Mouse (Mus musculus) T-helper 17 cell (primary cell): ENCODE data around the gene Lig3.

Experiments
- in situ Hi-C, 2 experiments: fragments of 300-600 bp; cut with MboI, MseI; formaldehyde crosslinking; loops; 1 replicate in 1 of 2; 2 replicates in 1 of 2; pipeline ENCODE4 v1.15.1; 2025; ENCODE audit warnings: high pct_unique_total_duplicates in 2 of 2

The Lig3 gene

DNA sequence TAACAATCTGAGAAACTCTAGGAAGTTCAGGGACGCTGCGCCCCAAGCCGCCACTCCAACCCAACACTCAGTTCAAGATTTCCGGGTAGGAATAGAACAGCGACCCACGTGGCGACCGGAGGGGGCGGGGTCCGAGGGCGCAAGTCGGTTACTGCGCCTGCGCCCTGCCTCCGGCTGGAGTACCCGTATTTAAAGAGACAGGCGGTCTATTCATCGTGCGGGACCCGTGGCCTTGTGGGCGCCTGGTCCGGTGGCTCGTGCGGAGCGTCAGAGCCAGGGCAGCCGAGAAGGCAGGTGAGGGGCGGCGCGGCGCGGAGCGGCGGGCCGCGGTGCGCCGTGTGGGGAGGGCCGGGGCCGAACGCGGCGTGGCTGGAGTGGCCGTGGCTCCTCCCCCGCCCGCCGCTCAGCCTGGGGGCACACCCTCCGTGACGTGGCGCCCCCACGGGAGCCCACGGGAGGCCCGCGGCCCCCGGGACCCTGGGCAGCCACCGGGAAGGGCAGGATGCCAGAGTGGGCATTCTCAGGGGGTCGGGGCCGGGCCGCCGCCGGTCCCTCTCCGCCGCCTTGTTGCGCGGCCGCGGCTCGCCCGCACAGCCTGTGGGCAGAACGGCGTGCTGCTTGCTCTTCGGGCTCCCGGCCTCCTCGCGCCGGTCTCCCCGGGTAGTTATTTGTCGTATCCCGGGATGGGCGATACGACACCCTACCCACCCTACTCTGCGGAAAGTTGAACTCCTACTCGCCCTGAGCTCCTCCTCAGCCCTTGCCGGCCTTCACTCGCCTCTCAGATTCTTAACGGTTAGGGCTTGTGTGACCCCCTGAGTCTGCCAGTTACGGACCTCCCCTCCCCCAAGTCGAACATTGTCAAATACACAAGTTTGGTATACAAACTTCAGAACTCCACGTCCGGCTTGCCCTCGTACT is at the start of gene Lig3:
Gene Lig3, plus strand, starts transcription at position 126 of the 921 bp plus-strand sequence.
- in situ Hi-C loops: no loop called here

DNA sequence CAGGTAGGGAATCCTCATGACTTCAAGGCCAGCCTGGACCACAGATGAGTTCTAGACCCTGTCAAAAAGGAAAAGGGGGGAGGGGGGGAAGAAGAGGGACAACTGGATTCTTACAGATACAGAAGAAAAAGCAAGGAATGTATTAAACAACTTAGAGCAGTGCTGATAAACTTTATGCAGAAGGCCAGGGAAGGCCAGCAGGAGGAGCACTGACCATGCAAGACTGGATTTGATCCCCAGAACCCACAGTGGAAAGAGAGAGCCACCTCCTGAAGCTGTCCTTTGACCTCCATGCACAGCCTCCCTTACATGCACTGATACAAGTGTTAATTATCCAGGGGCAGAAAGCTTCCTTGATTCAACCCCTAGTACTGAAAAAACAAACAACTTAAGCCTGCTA is 46.7 kb upstream of the Lig3 start:
- in situ Hi-C loops: no loop called here

DNA sequence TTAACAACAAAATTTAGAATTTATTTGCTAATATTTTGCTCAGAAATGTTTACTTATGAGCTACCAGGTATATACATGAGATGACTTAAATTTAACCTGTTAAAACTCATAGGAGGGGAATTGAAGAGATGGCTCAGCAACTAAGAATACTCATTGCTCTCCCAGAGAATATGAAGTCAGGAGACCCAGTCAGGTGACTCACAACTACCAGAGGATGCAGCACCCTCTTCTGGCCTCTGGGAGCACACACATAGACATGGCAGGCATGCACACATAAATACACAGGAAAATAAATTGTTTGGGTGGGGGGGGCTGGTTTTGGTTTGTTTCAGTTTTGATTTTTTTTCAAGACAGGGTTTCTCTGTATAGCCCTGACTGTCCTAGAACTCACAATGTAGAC is 41.9 kb upstream of the Lig3 start:
- in situ Hi-C loops: no loop called here

DNA sequence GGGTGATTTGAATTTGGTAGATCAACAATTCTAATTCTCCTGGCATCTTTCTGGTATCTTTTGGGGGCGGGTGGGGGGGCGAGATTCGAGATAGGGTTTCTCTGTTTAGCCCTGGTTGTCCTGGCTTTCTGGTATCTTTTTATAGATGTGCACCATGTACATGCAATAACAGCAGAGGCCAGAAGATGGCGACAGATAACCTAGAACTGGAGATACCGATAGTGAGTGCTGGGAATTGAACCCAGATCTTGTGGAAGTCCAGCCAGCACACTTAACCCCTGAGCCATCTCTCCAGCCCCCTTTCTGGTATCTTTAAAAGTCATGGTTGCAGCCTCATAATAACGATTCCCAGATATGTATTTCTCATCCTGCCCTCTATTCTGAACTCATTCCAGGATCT is 34.8 kb upstream of the Lig3 start:
- in situ Hi-C loops: loop anchor here (5.0 to 10.0 kb wide), 3 partner anchors 71 to 141 kb away; no protein-coding TSS in a partner anchor

DNA sequence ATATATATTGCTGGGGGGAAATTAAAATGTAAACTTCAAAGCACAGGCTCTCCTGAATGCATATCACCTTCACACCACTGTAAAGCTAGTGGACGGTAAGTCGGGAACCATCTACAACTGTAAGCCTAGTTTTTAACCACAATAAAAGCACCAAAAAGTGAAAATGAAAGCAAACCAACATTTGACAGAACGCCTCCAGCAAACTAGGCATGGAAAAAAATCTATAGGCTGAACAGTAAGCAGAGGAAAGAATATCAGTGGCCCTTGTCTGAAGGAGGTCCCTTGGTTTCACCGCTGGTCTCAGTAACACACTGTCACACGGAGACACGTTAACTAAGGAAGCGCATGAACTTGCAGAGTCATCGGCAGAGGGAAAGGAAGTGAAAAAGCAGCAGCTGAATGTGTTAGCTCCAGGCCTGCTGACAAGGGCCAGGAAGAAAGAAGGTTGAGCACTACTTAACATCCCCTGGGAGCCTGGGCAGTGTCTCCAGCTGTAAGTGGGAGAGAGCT is 34.0 kb upstream of the Lig3 start:
- in situ Hi-C loops: loop anchor here (5.0 to 10.0 kb wide), 3 partner anchors 70 to 140 kb away; no protein-coding TSS in a partner anchor

DNA sequence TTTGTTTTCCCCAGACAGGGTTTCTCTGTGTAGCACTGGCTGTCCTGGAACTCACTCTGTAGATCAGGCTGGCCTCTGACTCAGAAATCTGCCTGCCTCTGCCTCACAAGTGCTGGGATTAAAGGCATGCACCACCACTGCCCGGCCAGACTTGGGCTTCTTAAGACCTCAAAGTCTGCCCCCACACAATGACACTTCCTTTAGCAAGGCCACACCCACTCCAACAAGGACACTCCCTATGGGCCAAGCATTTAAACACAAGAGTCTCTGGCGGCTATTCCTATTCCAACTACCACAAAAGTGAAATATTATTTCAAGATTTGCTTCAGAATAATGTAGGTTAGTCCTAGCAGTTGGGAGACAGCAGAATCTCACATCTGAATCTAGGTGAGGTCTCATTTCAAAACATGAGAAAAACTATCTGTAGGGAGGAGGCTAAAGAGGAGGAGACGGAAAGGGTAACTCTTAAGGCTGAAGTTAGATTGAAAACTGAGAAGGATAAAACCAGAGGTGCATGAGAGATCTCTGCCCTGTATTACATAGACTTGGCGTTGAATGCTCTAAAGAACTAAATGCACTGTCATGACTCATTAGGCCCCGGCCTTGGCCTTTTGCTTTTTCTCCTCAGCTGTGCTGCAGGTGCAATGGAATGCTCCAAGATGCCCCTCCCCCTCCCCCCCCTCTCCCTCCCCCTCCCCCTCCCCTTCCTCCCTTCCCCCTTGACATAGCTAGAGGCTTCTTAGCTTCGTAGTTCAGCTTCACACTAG is 28.4 kb upstream of the Lig3 start:
- in situ Hi-C loops: no loop called here

DNA sequence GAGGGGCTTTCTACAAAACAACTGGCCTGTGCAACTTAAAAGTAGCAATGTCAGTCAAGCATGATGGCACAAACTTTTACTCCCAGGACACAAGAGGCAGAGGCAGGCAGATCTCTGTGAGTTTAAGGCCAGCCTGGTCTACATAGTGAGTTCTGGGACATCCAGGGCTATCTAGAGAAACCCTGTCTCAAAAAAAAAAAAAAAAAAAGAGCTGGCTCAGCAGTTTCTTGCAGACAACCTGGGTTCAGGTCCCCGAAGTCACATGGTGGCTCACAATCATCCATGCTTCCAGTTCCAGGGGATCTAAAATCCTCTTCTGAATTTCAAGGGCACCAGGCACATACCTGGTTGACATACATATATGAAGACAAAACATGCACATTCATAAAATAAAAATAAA is 25.0 kb upstream of the Lig3 start:
- in situ Hi-C loops: no loop called here

DNA sequence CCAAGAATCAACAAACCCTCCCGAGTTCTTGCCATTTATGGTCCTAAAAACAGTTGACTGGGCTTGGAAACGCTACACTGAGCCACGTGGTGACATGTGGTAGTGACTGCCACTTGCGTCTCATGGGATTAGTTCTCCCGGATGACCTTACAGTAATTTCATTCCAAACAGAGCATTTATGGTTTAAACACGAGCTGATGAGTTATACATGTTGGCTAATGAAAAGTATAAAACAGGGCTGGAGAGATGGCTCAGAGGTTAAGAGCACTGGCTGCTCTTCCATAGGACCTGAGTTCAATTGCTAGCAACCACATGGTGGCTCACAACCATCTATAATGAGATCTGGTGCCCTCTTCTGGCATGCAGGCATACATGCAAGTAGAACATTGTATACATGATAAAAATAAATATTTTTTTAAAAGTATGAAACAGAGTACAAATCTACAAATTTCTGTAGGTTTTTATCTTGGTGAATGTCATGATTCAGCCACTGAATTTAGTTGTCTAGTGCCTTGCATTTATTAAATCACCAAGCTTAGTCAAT is 18.6 kb upstream of the Lig3 start:
- in situ Hi-C loops: loop anchor here in 1 of 2 experiments (10.0 kb wide), 1 partner anchor 462 kb away; no protein-coding TSS in a partner anchor

DNA sequence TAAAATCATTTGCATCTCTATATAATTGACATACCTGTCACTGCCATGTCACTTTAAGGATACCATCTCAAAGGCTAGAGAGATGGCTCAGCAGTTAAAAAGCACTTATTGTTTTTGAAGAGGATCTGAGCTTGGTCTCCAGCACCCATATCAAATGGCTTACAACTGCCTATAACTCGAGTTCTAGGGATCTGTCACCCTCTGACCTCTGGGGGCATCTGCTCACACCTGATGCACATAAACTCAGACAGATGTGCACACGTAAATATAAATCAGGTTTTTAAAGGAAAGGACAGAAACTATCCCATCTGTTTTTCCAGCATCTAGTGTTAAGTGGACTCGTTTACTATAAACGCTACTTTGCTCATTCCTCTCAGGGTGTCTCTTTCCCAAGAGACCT is 17.6 kb upstream of the Lig3 start:
- in situ Hi-C loops: loop anchor here in 1 of 2 experiments (10.0 kb wide), 1 partner anchor 462 kb away; no protein-coding TSS in a partner anchor

DNA sequence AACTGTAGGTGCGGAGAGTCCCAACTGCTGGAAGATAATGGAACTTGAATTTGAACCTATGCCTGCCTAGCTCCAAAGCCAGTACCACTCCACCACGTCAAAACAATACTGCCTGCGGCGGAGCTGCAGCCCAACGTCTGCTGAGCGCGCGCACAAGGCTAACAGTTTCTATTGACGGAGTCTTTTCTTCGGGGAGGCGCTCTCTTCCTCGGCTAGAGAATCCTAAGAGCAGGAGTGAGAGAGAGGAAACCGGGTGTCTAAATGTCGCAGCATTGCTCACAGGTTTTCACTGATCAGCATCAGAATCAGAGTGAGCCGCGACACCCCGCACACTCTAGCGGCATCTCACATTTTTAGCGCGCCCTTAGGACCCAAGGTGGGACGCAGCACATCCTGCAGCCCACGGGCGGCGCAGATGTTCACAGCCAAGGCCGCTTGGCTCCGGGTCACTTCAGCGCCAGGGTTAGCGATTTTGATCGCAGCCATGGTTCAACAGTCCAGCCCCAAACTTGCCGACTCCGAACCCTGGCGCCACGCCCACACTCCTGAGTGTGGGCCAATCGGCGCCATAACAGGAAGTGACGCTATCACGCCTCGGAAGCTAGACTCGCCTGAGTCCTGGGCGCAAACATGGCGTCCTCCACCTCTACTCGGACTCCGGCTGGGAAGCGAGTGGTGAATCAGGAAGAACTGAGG is 17.0 kb upstream of the Lig3 start, which contains the start of the genes Cct6b and Zfp830:
Gene Cct6b, minus strand, starts transcription at position 580 of the 696 bp plus-strand sequence.
Gene Zfp830, plus strand, starts transcription at position 604 of the 696 bp plus-strand sequence.
- in situ Hi-C loops: loop anchor here in 1 of 2 experiments (10.0 kb wide), 1 partner anchor 461 kb away; no protein-coding TSS in a partner anchor

DNA sequence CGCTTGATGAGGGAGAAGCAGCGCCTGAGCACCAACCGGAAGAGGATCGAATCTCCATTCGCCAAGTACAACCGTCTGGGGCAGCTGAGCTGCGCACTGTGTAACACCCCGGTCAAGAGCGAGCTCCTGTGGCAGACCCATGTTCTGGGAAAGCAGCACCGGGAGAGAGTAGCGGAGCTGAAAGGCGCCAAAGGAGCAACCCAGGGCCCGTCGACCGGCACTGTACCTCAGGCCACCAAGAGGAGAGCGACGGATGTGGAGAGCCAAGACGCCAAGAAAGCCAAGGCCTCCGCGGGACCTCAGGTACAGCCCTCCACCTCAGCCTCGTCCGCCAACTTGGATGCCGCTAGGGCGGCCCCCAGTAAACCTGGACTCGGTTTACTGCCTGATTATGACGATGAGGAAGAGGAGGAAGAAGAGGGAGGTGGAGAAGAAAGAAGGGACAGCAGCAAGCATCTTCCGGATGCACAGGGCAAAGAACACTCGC is 16.4 kb upstream of the Lig3 start:
- in situ Hi-C loops: loop anchor here in 1 of 2 experiments (10.0 kb wide), 1 partner anchor 460 kb away; no protein-coding TSS in a partner anchor

DNA sequence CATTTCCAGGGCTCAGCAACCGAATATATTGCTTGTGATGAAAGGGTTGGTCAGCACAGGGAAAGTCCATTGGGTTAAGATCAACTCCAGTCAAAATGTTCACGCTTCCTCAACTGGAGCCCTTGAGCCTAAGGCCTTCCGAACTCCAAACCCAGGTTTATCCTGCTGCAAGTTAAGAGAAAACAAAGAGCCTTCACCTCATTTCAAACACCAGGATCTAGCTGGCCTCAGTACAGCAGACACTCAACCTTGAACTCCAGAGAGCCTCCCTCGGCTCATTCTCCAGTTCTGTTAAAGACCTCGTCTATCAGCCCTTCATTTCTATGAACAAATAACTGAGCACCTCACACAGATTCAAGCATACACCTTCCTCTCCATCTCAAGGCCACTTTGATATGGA is 774 bp upstream of the Lig3 start:
- in situ Hi-C loops: no loop called here

DNA sequence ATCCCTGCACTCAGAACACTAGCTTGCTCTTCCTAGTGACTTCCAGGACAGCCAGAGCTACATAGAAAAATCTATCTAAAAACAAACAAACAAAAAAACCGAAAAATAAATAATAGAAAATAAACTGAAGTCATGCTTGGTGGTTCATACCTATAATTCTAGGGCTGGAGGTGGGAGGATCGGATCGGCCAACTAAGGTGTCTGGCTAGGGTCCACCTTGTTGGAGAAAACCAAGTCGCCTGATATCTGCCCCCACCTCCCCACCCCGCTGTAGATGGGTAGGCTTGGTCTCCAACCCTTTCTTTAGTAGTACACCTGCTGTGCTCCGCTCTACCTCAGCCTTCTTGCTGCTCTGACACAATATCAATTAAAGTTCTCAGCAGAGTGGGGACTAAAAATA is 1.3 kb downstream of the Lig3 start:
- in situ Hi-C loops: no loop called here

DNA sequence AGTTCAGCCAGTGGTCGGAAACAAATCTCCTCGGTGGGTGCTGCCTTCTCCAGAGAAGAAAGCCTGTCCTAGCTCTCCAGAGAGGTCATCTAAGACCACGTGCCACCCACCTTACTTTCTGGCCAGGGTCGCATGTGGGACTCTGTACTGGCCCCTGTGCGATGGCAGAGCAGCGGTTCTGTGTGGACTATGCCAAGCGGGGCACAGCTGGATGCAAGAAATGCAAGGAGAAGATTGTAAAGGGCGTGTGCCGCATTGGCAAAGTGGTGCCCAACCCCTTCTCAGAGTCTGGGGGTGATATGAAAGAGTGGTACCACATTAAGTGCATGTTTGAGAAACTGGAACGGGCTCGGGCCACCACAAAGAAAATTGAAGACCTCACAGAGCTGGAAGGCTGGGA is 2.5 kb downstream of the Lig3 start:
- in situ Hi-C loops: no loop called here

DNA sequence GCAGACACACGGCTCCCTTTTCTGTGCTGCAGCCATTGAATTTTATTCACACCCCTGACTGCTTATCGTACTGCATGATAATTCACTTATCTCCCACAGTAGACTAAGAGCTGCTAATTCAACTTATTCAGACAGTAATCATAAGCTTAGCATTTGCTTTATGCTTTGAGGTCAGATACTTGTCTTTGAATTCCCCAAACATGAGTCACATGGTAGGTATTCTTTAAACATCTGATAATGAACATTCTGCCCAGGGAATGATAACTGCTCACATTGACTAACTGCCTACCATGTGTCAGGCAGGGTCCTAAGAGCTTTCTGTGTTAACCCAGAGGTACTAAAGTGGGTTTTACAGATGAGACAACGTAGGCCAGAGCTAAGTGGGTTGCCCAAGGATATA is 25.7 kb downstream of the Lig3 start:
- in situ Hi-C loops: no loop called here

DNA sequence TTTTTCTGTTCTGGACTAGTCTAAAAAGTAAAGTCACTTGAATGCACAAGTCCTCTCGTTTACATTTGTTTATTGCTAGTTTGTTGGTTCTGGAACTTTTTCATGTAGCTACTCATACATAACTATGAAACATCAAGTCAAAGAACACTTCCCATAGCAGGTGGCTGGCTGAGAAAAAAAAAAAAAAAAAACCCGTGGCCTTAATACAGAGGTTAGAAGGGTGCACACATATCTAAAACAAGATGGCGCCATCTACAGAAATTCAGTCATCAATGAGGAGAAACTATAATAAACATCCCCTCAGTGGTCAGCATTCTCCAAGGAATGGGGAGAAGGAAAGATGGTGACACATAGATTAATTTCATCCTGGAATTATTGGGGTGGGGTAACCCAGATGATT is 26.5 kb downstream of the Lig3 start:
- in situ Hi-C loops: no loop called here

DNA sequence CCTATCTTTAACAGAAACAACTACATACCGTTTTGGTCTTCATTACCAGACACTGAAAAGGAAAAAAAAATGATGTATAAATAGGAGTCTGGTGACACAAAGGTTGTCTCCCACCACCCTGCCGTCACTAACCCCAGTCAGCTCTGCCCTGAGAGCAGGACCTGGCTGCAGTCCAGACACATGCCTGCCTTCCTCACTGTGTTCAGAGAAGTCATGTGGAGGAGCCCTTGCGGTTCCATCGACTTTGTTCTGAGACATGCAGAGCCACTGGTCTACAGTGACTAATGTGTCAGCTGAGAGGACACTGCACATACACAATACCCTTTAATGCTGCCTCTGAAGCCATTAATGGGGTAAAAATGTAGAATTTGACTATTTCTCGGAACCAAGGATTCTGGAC is 27.6 kb downstream of the Lig3 start:
- in situ Hi-C loops: no loop called here

DNA sequence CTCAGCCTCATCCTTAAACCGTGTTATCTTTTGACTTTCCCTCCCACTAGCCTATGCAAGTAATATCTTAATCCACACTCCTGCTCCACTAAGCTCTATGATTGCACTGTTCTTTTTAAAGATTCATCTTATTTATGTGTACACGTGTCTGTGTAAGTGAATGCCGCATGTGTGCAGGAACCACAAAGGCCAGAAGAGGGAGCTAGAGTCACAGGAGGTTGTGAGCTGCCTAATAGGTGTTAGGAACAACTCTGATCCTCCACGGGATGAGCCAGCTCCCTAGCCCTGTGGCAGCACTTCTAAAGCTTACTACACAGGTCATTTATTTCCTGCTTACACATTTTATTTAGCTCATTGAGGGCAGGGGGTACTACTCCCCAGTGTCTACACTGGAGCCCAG is 38.4 kb downstream of the Lig3 start:
- in situ Hi-C loops: loop anchor here (5.0 kb wide), 3 partner anchors 68 to 73 kb away; partner anchors contain the start of genes Fndc8 (in 1 of the 2) and Rad51d (in 1 of the 2)

DNA sequence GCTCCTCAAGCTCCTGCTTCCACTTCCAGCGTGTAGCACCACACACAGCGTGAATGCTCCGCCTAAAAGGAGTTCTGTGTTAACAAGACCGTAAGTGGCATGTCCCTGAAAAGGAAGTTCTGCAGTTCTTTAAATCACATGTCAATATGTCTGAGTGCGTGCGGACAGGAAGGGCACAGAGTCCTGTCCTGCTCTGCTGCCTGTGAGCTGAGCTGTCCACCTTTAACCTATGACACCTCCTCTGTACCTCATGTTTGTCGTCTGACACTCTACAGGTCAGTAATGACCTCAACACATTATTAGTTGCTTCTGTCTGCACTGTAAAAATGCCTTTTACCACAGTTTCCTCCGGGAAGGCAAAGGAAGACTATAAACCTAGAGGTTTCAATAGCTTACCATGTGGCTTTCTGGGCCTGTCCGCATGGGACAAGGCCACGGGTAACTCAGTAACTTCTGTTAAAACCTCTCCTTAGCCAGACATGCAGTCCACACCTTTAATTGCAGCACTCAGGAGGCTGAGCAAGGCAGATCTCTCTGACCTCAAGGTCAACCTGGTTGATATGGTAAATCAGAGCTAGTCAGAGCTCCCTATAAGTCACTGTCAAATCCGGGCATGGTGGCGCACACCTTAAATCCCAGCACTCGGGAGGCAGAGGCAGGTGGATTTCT is 40.0 kb downstream of the Lig3 start:
- in situ Hi-C loops: no loop called here

DNA sequence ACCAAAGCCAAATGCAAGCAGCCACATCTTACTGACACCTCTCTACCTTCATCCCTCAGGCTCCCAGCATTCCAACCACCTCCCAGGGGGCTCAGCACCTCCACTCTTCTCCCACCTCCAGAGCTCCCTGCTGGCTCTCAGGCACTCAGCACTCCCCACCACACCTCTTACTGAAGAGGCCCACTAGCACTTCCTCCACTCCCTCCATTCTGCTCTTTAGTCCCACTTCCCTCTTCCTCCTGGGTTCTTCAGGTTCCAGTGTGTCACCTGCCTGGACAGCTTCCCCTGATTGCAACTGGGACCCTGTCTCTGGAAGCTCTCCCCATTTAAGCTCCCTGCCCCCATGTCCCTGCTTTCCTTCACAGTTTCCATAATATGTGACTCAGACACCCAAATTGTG is 45.9 kb downstream of the Lig3 start:
- in situ Hi-C loops: no loop called here
